Mouse (Mus musculus) embryo, embryonic 10 days (tissue): ENCODE data around the gene Gm20806.
"Not testable (repeated sequence)": the region's sequence is repeated elsewhere in the genome, so short reads cannot be mapped to it uniquely, and the experiment has no call there.

Experiments
- DNase-seq: peaks from one replicate; pipeline ENCODE4 v3.0.0-alpha.2; 2015; ENCODE audit warnings: low spot score

Gm20806 gene

DNA sequence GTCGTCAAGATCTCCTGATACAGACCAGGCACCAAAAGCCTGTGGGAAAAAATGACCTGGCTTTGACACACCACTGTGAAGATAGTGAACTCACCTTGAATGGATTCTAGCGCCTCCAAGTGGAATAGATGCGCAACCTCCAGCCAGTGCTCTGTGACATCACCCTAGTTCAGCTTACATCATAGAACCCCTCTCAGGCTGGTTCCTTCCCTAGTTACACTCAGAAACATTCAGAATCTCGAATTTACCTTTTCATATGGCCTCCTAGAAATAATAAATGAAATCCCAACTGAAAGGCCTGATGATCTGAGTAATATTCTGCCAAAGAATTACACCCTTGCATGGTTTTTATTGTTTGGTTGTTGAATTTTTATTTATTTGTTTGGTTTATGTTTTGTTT, at the start of gene Gm20806:
Gene Gm20806, minus strand, starts transcription at position 101 of the 400 bp plus-strand sequence.
- DNase-seq = not testable (repeated sequence)
